Mouse (Mus musculus) heart, postnatal 0 days (tissue): Measurements from ENCODE around the gene Bco2. TPM values are rescaled to one million over a fixed set of nuclear protein-coding genes. Genes with fewer than 3 reads are reported as not detected.
A peak's percentile ranks its signal among the peaks of the same experiment; 100 is the strongest.

Experiments
- ATAC-seq: fragments of 200-750 bp; cut with Nextera tagmentation; 2 replicates; pipeline ENCODE4 v1.8.0; 2017; ENCODE audit warnings: low read depth, moderate number of reproducible peaks, moderate library complexity; ENCODE audit not compliant: insufficient read depth
- DNase-seq: peaks from one replicate; pipeline ENCODE4 v3.0.0-alpha.2; 2016; ENCODE audit warnings: low spot score
- H3K27ac ChIP-seq: fragments of 300-500 bp; sonication (generic); 2 replicates; pipeline ENCODE4 v1.5.1; 2014; ENCODE audit warnings: low read depth, mild to moderate bottlenecking
- H3K27me3 ChIP-seq: fragments of 300-500 bp; sonication (generic); 2 replicates; pipeline ENCODE4 v1.6.1; 2014; ENCODE audit warnings: low read length, mixed read lengths; ENCODE audit not compliant: control insufficient read depth, insufficient read depth
- H3K36me3 ChIP-seq: fragments of 300-500 bp; sonication (generic); replicated peaks from 2 replicates; pipeline ENCODE4 v1.6.1; 2014; ENCODE audit warnings: low read length, mixed read lengths; ENCODE audit not compliant: control insufficient read depth, insufficient read depth
- H3K4me1 ChIP-seq: fragments of 300-500 bp; sonication (generic); 2 replicates; pipeline ENCODE4 v1.6.1; 2014; ENCODE audit warnings: antibody characterized with exemption; ENCODE audit not compliant: control insufficient read depth, insufficient read depth
- H3K4me2 ChIP-seq: fragments of 300-500 bp; sonication (generic); 2 replicates; pipeline ENCODE4 v1.6.1; 2014; ENCODE audit warnings: low read depth, mild to moderate bottlenecking, low read length, moderate library complexity
- H3K4me3 ChIP-seq: fragments of 300-500 bp; sonication (generic); 2 replicates; pipeline ENCODE4 v1.5.1; 2014; ENCODE audit warnings: low read depth, low read length
- H3K9ac ChIP-seq: fragments of 300-500 bp; sonication (generic); replicated peaks from 2 replicates; pipeline ENCODE4 v1.6.1; 2014; ENCODE audit warnings: low read depth, low read length, mixed read lengths
- H3K9me3 ChIP-seq: fragments of 300-500 bp; sonication (generic); replicated peaks from 2 replicates; pipeline ENCODE4 v1.6.1; 2016; ENCODE audit warnings: low read length; ENCODE audit not compliant: control insufficient read depth
- CTCF ChIP-seq: IDR thresholded peaks from 2 replicates; pipeline ENCODE4 v1.5.1; 2016; ENCODE audit warnings: antibody characterized with exemption, control low read depth, low read depth
- EP300 ChIP-seq: IDR thresholded peaks from 2 replicates; pipeline ENCODE4 v1.6.1; 2016; ENCODE audit warnings: antibody characterized with exemption, low read depth
- WGBS: fragments of 180-500 bp; shearing (Covaris S2); extraction: QIAGEN DNeasy Blood & Tissue Kit; methylation state at CpG from one replicate; pipeline ENCODE4 v1.1.7; 2014; 5-methylcytosine and 5-hydroxymethylcytosine counted together
- polyA plus RNA-seq: library from polyadenylated mRNA; unstranded; fragments of >200 nt; fragmentation: Nextera tagmentation; extraction: Ambion mirVana; gene quantifications from 2 replicates; pipeline ENCODE4 v1.2.1, GENCODE M21; 2015
- total RNA-seq: library from RNA; depleted of rRNA; stranded (reverse); fragments of >200 nt; gene quantifications from 2 replicates; pipeline ENCODE4 v1.2.3, GENCODE M21; 2014; ENCODE audit warnings: low replicate concordance

Gene Bco2
- total and polyA plus RNA-seq, 2 experiments from 2014 or later: 0.07 TPM; not detected in 1

DNA sequence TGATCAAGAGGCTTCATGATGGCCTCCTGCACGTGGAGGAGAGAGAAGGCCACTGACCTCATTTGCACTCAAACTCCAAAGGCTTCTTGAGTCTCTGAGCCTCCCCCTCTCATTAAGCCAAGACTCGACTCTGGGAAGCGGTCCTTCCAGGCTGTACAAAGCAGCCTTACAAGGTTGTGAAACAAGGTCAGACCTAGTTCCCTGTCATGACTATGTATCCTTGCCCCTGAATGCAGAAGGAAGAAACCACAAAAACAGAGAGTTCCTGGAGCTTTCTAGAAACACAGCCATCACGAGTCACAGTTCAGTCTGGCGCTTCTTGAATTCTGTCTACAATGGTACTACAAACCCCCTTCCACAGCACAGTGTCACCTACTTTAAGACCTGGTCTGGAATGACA lies 32.4 kb downstream of the Bco2 start:
- Histone ChIP-seq H3K4me1 (peaks cover 6% of the 10 kb centered on the region; the same call in 1 of the 2 replicates), H3K27ac (no peak overlapping the region), H3K4me3 (no peak overlapping the region), H3K9me3 (no peaks in the 10 kb centered on the region), H3K9ac (no peak overlapping the region), H3K36me3 (peaks cover 19% of the 10 kb centered on the region), H3K27me3 (no peaks in the 10 kb centered on the region), H3K4me2 (no peak overlapping the region)
- WGBS: 73% methylated on average over 5 of the region's 5 CpGs
- TF ChIP-seq CTCF: no peak
- no peak for TF ChIP-seq EP300
- ATAC-seq (no peak), DNase-seq (no peak)

DNA sequence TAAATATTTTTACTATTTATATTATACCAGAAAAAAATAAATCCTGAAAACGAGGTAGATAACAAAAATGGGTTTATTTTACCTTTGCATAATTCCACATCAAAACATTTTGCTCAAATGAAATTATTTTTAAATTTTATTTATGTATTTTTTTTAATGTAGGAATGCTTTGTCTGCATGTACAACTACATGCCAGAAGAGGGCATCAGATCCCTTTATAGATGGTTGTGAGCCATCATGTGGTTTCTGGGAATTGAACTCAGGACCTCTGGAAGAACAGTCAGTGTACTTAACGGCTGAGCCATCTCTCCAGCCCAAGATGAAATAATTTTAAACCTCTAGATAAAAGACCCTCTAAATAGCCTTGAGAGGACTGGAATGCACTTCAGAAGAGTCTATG lies 33.4 kb downstream of the Bco2 start:
- Histone ChIP-seq H3K4me2 (no peak overlapping the region), H3K4me1 (no peaks in the 10 kb centered on the region), H3K36me3 (peaks cover 19% of the 10 kb centered on the region), H3K9ac (no peak overlapping the region), H3K27me3 (no peaks in the 10 kb centered on the region), H3K9me3 (no peaks in the 10 kb centered on the region), H3K27ac (no peak overlapping the region), H3K4me3 (no peak overlapping the region)
- ATAC-seq (no peak), DNase-seq (no peak)
- TF ChIP-seq EP300 (no peak), CTCF (peak; percentile 13; the same call in 1 of the 2 replicates)
- 47% methylated on average over 2 of the region's 2 CpGs for WGBS

DNA sequence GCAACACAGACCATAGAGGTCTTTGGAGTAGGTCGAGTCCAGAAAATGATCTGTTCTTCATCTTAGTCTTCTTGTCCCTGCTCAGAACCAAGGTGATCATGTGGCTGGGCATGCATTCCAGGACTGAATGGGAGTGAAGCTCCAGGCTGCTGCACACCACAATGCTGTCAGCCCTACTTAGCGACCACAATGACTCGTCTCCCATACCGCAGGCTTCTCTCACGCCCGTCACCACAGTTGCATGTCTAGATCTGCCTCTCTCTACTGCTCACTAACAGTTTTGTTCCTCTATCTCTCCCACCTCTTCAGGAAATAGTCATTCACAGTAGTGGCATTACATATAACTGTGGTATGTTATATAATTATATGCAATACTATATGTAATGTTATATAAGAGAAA lies 34.2 kb downstream of the Bco2 start:
- H3K4me2 ChIP-seq: no peak overlapping the region
- peaks cover 19% of the 10 kb centered on the region for H3K36me3 ChIP-seq
- no peaks in the 10 kb centered on the region for H3K9me3 ChIP-seq
- no peak for ATAC-seq
- WGBS: 57% methylated on average over 6 of the region's 6 CpGs
- DNase-seq: no peak
- no peaks in the 10 kb centered on the region for H3K27me3 ChIP-seq
- no peak overlapping the region for H3K4me3 ChIP-seq
- H3K27ac ChIP-seq: no peak overlapping the region
- no peak overlapping the region for H3K9ac ChIP-seq
- TF ChIP-seq EP300: no peak
- no peak for TF ChIP-seq CTCF
- H3K4me1 ChIP-seq: no peaks in the 10 kb centered on the region

DNA sequence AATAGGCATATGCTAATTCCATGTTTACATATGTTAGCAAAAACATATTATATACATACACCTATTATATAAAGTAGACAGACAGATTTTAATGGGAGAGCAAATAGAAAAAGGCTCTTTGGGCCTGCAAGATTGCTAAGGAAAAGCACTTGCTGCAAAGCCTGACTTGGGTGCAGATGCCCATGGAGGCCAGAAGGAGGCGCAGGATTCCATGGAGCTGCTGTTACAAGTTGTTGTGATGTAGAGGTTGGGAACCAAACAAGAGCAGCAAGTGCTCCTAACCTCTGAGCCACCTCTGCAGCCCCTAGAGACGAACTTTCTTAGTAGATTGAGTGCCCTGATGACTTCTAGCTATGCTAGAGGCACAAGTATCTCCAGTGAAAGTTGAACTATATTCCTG lies 36.2 kb downstream of the Bco2 start:
- no peak for DNase-seq
- WGBS: 22% methylated on average over 2 of the region's 2 CpGs
- ATAC-seq: no peak

DNA sequence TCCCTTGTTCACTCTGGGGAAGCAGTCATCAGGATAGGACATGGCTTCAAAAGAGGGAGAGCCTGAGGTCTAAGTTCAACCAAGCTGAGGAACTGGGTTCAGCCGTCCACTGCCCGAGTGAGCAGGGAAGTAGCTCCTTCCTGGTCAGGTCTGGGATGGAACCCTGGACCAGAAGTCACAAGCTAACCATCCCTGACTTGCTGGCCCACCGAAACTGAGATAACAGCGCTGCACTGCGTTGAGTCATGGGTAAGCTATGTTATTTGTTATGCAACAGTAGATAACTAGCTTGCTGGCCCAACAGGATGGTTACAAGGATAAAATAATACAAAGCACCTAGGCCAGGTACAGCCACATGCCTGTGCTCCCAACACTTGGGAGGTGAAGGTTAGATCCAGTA lies 39.5 kb downstream of the Bco2 start:
- DNase-seq: no peak
- WGBS: 42% methylated on average over 5 of the region's 5 CpGs
- Histone ChIP-seq H3K4me1 (no peaks in the 10 kb centered on the region), H3K9me3 (no peaks in the 10 kb centered on the region), H3K27me3 (no peaks in the 10 kb centered on the region), H3K36me3 (no peaks in the 10 kb centered on the region), H3K4me2 (no peak overlapping the region), H3K4me3 (no peak overlapping the region), H3K9ac (no peak overlapping the region), H3K27ac (no peak overlapping the region)
- TF ChIP-seq EP300: no peak
- no peak for ATAC-seq

More for the DNA sequence above, 36.2 kb downstream of the Bco2 start:
- TF ChIP-seq CTCF (peak; percentile 39), EP300 (no peak)
- H3K27me3 ChIP-seq: no peaks in the 10 kb centered on the region
- no peak overlapping the region for H3K4me3 ChIP-seq
- H3K4me2 ChIP-seq: no peak overlapping the region
- H3K9me3 ChIP-seq: no peaks in the 10 kb centered on the region
- H3K4me1 ChIP-seq: no peaks in the 10 kb centered on the region
- no peak overlapping the region for H3K9ac ChIP-seq
- no peak overlapping the region for H3K27ac ChIP-seq
- H3K36me3 ChIP-seq: peaks cover 16% of the 10 kb centered on the region

DNA sequence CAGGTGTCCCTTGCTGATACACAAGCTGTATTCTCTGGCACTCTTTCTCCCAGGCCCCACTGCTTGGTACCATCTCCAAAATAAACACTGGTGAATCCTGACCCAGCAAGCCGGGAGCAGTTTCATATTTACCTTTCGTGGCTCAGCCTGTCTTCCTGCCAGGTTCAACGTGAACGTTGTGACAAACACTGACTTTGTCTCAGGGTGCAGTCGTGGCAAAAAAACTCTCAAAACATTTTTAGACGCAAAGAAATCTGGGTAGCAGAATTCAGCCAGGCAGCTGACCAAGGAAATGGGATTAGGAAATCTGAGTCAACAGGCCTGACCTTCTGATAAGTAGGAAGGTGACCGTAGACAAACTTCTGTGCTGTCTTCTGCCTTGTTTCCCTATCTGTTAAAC lies 47.4 kb downstream of the Bco2 start:
- ATAC-seq: no peak
- no peak overlapping the region for H3K9ac ChIP-seq
- no peak overlapping the region for H3K4me2 ChIP-seq
- H3K36me3 ChIP-seq: no peaks in the 10 kb centered on the region
- H3K27me3 ChIP-seq: no peaks in the 10 kb centered on the region
- no peak overlapping the region for H3K27ac ChIP-seq
- TF ChIP-seq CTCF (no peak), EP300 (no peak)
- no peaks in the 10 kb centered on the region for H3K9me3 ChIP-seq
- H3K4me1 ChIP-seq: 0 out of 2 replicates have a peak, but pooled peaks cover 3% of the 10 kb centered on the region
- 36% methylated on average over 7 of the region's 7 CpGs for WGBS
- no peak overlapping the region for H3K4me3 ChIP-seq
- no peak for DNase-seq
